Mouse (Mus musculus): ENCODE measurements around the gene Bsph2. TPM values are rescaled to one million over a fixed set of nuclear protein-coding genes. Genes with fewer than 3 reads are reported as not detected.

Bsph2 gene
- not detected for polyA plus RNA-seq (2014; fragmentation: Illumina TruSeq; extraction: RNeasy Lipid Tissue Mini Kit (QIAGEN cat#74804); ENCODE audit: low read depth, low replicate concordance)

DNA sequence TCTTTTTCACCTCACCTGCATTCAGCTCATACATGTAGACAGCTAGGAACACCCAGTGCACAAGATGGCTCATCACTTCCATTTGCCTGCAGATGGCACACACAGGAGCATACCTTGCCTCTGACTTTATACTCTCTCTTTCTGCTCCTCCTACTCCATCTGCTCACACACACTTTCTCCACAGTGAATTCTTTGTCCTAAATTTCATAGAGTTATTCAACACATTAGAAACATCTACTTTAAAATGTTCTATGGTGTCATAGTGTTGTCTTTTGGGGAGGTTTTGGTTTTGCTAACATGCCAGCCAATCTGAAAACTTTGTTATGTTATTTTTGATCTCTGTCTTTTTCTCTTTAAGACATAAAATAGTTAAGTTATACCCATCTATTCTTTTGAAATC lies at the start of gene Bsph2:
Bsph2 (minus strand) TSS at position 101 of the 400 bp plus-strand sequence.

Other genes with a start within 250 kb of the Bsph2 start
- gene Pla2g4c, start 246.4 kb downstream of the Bsph2 start, polyA plus RNA-seq (2014; fragmentation: Illumina TruSeq; extraction: RNeasy Lipid Tissue Mini Kit (QIAGEN cat#74804); ENCODE audit: low read depth, low replicate concordance): 0.26 TPM
- gene Cabp5, start 172.9 kb downstream of the Bsph2 start, polyA plus RNA-seq (2014; fragmentation: Illumina TruSeq; extraction: RNeasy Lipid Tissue Mini Kit (QIAGEN cat#74804); ENCODE audit: low read depth, low replicate concordance): not detected
- gene Bsph1, start 120.2 kb downstream of the Bsph2 start, polyA plus RNA-seq (2014; fragmentation: Illumina TruSeq; extraction: RNeasy Lipid Tissue Mini Kit (QIAGEN cat#74804); ENCODE audit: low read depth, low replicate concordance): not detected
- not detected for gene Sult2a5, start 52.9 kb upstream of the Bsph2 start, polyA plus RNA-seq (2014; fragmentation: Illumina TruSeq; extraction: RNeasy Lipid Tissue Mini Kit (QIAGEN cat#74804); ENCODE audit: low read depth, low replicate concordance)
- 1.4 TPM for gene Sult2a2, start 162.4 kb upstream of the Bsph2 start, polyA plus RNA-seq (2014; fragmentation: Illumina TruSeq; extraction: RNeasy Lipid Tissue Mini Kit (QIAGEN cat#74804); ENCODE audit: low read depth, low replicate concordance)